Comparison of ENCODE assay signal across 21 mouse cellular contexts in genomic region chr2:34635249-34636165, GRCm38 (mm10).
DNase-seq lines count a peak whose midpoint lies in the region; ATAC-seq lines count a peak whose summit lies in the region.
"Had no signal": no experiment of that assay in that cellular context is flagged by ENCODE, and none has a peak within 500 bp of the region (broad histone marks: within the 10 kb centered on the region; RNA-seq: fewer than 3 reads in every experiment).

No protein-coding gene starts in this region.

- no peak for ATAC-seq in embryonic facial prominence, embryonic 14.5 days (ENCODE audit: low read depth)
- ATAC-seq in midbrain, embryonic 13.5 days, result no peak
- ATAC-seq in midbrain, embryonic 15.5 days (replicated peaks), result no peak
- ATAC-seq in megakaryocyte-erythroid progenitor cell, adult 5-6 weeks (replicated peaks; ENCODE audit: low FRiP score, low TSS enrichment, poor library complexity, severe bottlenecking), result peak; percentile 72
- ATAC-seq: forebrain, embryonic 15.5 days had no signal

- DNase-seq in adrenal gland, adult (ENCODE audit: inconsistent age in 2 of 2, low spot score in 1 of 2), result peak; percentile 42 to 76
- DNase-seq in adrenal gland, adult 8-10 months, result no peak
- DNase-seq in embryonic facial prominence, embryonic 14.5 days (ENCODE audit: low spot score), result peak; percentile 47
- no peak for DNase-seq in embryonic facial prominence, embryonic 10.5 days (ENCODE audit: low spot score)
- DNase-seq in heart, postnatal 25 days (ENCODE audit: low spot score), result no peak
- DNase-seq: cerebellum, adult 11-12 months; cerebellum, postnatal 10 days; kidney, adult 11 months; layer of hippocampus, adult 9-11 months; liver, embryonic 13.5 days; lung, adult 2 months; lung, postnatal 14 days; right cerebral cortex, postnatal 25 days; spleen, adult 18-20 months; thymus, postnatal 14 days had no signal

- no peaks in the 10 kb centered on the region for H3K27me3 ChIP-seq in embryonic facial prominence, embryonic 14.5 days (replicated peaks; ENCODE audit: control insufficient read depth, insufficient read depth, low read length)
- H3K27me3 ChIP-seq in embryonic facial prominence, embryonic 10.5 days (replicated peaks; ENCODE audit: low read depth, poor library complexity, severe bottlenecking), result peaks cover 4% of the 10 kb centered on the region
- H3K27me3 ChIP-seq in midbrain, embryonic 13.5 days, result no peaks in the 10 kb centered on the region; the same call in 1 of the 2 replicates
- H3K27me3 ChIP-seq in midbrain, embryonic 15.5 days (replicated peaks), result no peaks in the 10 kb centered on the region
- H3K27me3 ChIP-seq: forebrain, embryonic 15.5 days; liver, embryonic 13.5 days had no signal

- H3K27ac ChIP-seq in embryonic facial prominence, embryonic 14.5 days (replicated peaks; ENCODE audit: low read depth, low read length), result no peak overlapping the region
- no peak overlapping the region for H3K27ac ChIP-seq in embryonic facial prominence, embryonic 10.5 days (replicated peaks)
- peak overlapping the region; percentile 51; the same call in 1 of the 2 replicates for H3K27ac ChIP-seq in midbrain, embryonic 13.5 days
- H3K27ac ChIP-seq in midbrain, embryonic 15.5 days, result no peak overlapping the region
- H3K27ac ChIP-seq: forebrain, embryonic 15.5 days; heart, embryonic 15.5 days; kidney, postnatal 0 days; liver, embryonic 13.5 days had no signal

- H3K4me1 ChIP-seq in embryonic facial prominence, embryonic 14.5 days (ENCODE audit: control insufficient read depth, insufficient read depth, low read length), result 0 out of 2 replicates have a peak, but pooled peaks cover 2% of the 10 kb centered on the region
- peaks cover 52% of the 10 kb centered on the region for H3K4me1 ChIP-seq in embryonic facial prominence, embryonic 10.5 days
- H3K4me1 ChIP-seq in midbrain, embryonic 13.5 days (replicated peaks), result peaks cover 13% of the 10 kb centered on the region
- peaks cover 8% of the 10 kb centered on the region; the same call in 1 of the 2 replicates for H3K4me1 ChIP-seq in midbrain, embryonic 15.5 days

- H3K4me3 ChIP-seq in embryonic facial prominence, embryonic 14.5 days (ENCODE audit: low read depth, low read length), result no peak overlapping the region
- H3K4me3 ChIP-seq in embryonic facial prominence, embryonic 10.5 days, result no peak overlapping the region
- no peak overlapping the region for H3K4me3 ChIP-seq in midbrain, embryonic 13.5 days (replicated peaks)
- no peak overlapping the region for H3K4me3 ChIP-seq in midbrain, embryonic 15.5 days
- H3K4me3 ChIP-seq: forebrain, embryonic 15.5 days; heart, embryonic 15.5 days; liver, embryonic 13.5 days had no signal

- H3K9ac ChIP-seq in embryonic facial prominence, embryonic 14.5 days (ENCODE audit: low read depth, low read length), result no peak overlapping the region
- H3K9ac ChIP-seq in midbrain, embryonic 13.5 days (replicated peaks), result no peak overlapping the region
- H3K9ac ChIP-seq in midbrain, embryonic 15.5 days, result no peak overlapping the region
- H3K9ac ChIP-seq: forebrain, embryonic 15.5 days; heart, embryonic 15.5 days; liver, embryonic 13.5 days had no signal

- H3K36me3 ChIP-seq in embryonic facial prominence, embryonic 14.5 days (ENCODE audit: control insufficient read depth, insufficient read depth, low read length), result no peaks in the 10 kb centered on the region
- H3K36me3 ChIP-seq in embryonic facial prominence, embryonic 10.5 days (replicated peaks), result no peaks in the 10 kb centered on the region
- H3K36me3 ChIP-seq in midbrain, embryonic 13.5 days, result no peaks in the 10 kb centered on the region
- H3K36me3 ChIP-seq in midbrain, embryonic 15.5 days (replicated peaks), result no peaks in the 10 kb centered on the region
- H3K36me3 ChIP-seq: forebrain, embryonic 15.5 days; heart, embryonic 15.5 days; liver, embryonic 13.5 days had no signal

- H3K4me2 ChIP-seq in embryonic facial prominence, embryonic 14.5 days (ENCODE audit: low read depth, low read length), result no peak overlapping the region
- H3K4me2 ChIP-seq in midbrain, embryonic 13.5 days (replicated peaks), result no peak overlapping the region
- H3K4me2 ChIP-seq in midbrain, embryonic 15.5 days, result no peak overlapping the region
- H3K4me2 ChIP-seq: forebrain, embryonic 15.5 days; heart, embryonic 15.5 days; liver, embryonic 13.5 days had no signal

- intact Hi-C loops in heart, postnatal 25 days (cut with DNase I), result loop anchor here (5.0 to 10.0 kb wide), 3 partner anchors 108 to 891 kb away; no protein-coding TSS in a partner anchor

- WGBS in embryonic facial prominence, embryonic 14.5 days, result 68% methylated on average over 14 of the region's 14 CpGs
- 85% methylated on average over 14 of the region's 14 CpGs for WGBS in embryonic facial prominence, embryonic 10.5 days
- 54% methylated on average over 14 of the region's 14 CpGs for WGBS in midbrain, embryonic 13.5 days
- WGBS in midbrain, embryonic 15.5 days, result 57% methylated on average over 14 of the region's 14 CpGs

- no peaks in the 10 kb centered on the region for H3K9me3 ChIP-seq in embryonic facial prominence, embryonic 14.5 days (ENCODE audit: control insufficient read depth, low read length)
- H3K9me3 ChIP-seq in embryonic facial prominence, embryonic 10.5 days, result no peaks in the 10 kb centered on the region
- no peaks in the 10 kb centered on the region for H3K9me3 ChIP-seq in midbrain, embryonic 13.5 days
- H3K9me3 ChIP-seq in midbrain, embryonic 15.5 days, result no peaks in the 10 kb centered on the region
- H3K9me3 ChIP-seq: forebrain, embryonic 15.5 days; heart, embryonic 15.5 days; liver, embryonic 13.5 days had no signal

Comparison
In these comparisons a context has a peak if more than half of its experiments do, and no peak if none do; other contexts are left out.
1. DNase-seq: peak in adrenal gland, adult (2 of 2) and embryonic facial prominence, embryonic 14.5 days (single experiment); none in adrenal gland, adult 8-10 months (single experiment), embryonic facial prominence, embryonic 10.5 days (single experiment) and heart, postnatal 25 days (single experiment).